Mouse (Mus musculus): ENCODE results near the gene H2-Q10. TPM values are rescaled to one million over a fixed set of nuclear protein-coding genes. Genes with fewer than 3 reads are reported as not detected.

H2-Q10 gene
- 2.9 TPM for polyA plus RNA-seq (2014; fragmentation: Illumina TruSeq; extraction: RNeasy Lipid Tissue Mini Kit (QIAGEN cat#74804); ENCODE audit: low read depth, low replicate concordance)

GRCm38 (mm10) chr17:35469842-35470751, at the start of gene H2-Q10:
H2-Q10 (plus strand) TSS chr17:35470089.

GRCm38 (mm10) chr17:35424624-35425416, 45.1 kb upstream of the H2-Q10 start, which contains the start of gene H2-Q6:
H2-Q6 (plus strand) TSS chr17:35424850.

GRCm38 (mm10) chr17:35438885-35439284, 31.0 kb upstream of the H2-Q10 start, which contains the start of gene H2-Q7:
H2-Q7 (plus strand) TSS chr17:35439155.

GRCm38 (mm10) chr17:35505776-35506175, 35.9 kb downstream of the H2-Q10 start, which contains the start of gene Pou5f1:
Pou5f1 (plus strand) TSS chr17:35506018.

DNA sequence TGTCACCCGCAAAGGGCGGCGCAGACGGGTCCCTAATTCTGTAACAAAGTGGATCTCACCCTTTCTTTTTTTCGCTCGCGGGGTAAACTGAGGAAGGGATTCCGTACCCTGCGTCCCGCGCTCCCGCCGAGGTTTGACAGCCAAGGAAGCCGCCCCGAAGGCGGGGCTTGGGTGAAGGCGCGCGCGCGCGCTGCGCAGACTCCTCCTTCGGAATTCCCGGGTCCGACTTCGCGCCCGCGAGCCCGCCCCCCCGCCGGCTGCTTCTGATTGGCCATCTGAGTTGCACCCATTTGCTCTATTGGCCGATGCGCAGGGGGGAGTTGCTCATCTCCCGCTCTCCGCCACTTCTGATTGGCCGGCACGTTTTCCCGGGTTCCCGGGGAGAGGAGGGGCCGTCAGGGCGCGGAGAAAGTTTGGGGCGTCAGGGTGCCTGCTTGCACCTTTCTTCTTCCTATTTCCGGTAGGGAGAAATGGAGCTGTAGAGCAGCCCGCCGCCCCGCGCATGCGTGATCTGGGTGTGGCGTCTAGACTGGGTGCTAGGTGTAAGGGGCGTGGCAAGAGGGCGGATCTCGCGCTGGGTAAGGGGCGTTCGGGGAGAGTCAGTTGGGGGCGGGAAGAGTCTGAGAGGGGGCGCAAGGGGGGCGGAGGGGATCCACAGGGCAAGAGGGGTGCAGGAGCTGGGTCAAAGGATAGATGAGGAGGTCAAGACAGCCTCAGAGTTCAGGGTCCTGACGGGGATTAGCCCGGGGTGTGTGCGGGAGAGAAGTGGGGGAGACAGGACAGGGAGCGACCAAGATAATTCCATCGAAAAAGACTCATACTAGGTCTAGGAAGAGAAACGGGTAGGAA, 47.0 kb downstream of the H2-Q10 start, which contains the start of the genes Tcf19 and Cchcr1:
Gene Tcf19, minus strand, starts transcription at position 173 of the 849 bp plus-strand sequence.
Gene Cchcr1, plus strand, starts transcription at position 449 of the 849 bp plus-strand sequence.

Other genes with a start within 250 kb of the H2-Q10 start
- not detected for gene Gm16181, start 249.3 kb upstream of the H2-Q10 start, polyA plus RNA-seq (2014; fragmentation: Illumina TruSeq; extraction: RNeasy Lipid Tissue Mini Kit (QIAGEN cat#74804); ENCODE audit: low read depth, low replicate concordance)
- 5.0 TPM for gene Atp6v1g2, start 236.4 kb upstream of the H2-Q10 start, polyA plus RNA-seq (2014; fragmentation: Illumina TruSeq; extraction: RNeasy Lipid Tissue Mini Kit (QIAGEN cat#74804); ENCODE audit: low read depth, low replicate concordance)
- not detected for gene Nfkbil1, start 234.3 kb upstream of the H2-Q10 start, polyA plus RNA-seq (2014; fragmentation: Illumina TruSeq; extraction: RNeasy Lipid Tissue Mini Kit (QIAGEN cat#74804); ENCODE audit: low read depth, low replicate concordance)
- 11.1 TPM for gene Ddx39b, start 228.3 kb upstream of the H2-Q10 start, polyA plus RNA-seq (2014; fragmentation: Illumina TruSeq; extraction: RNeasy Lipid Tissue Mini Kit (QIAGEN cat#74804); ENCODE audit: low read depth, low replicate concordance)
- gene H2-D1, start 207.4 kb upstream of the H2-Q10 start, polyA plus RNA-seq (2014; fragmentation: Illumina TruSeq; extraction: RNeasy Lipid Tissue Mini Kit (QIAGEN cat#74804); ENCODE audit: low read depth, low replicate concordance): 42.0 TPM
- not detected for gene H2-Q1, start 149.7 kb upstream of the H2-Q10 start, polyA plus RNA-seq (2014; fragmentation: Illumina TruSeq; extraction: RNeasy Lipid Tissue Mini Kit (QIAGEN cat#74804); ENCODE audit: low read depth, low replicate concordance)
- 2.0 TPM for gene H2-Q2, start 127.8 kb upstream of the H2-Q10 start, polyA plus RNA-seq (2014; fragmentation: Illumina TruSeq; extraction: RNeasy Lipid Tissue Mini Kit (QIAGEN cat#74804); ENCODE audit: low read depth, low replicate concordance)
- 19.9 TPM for gene H2-Q4, start 90.5 kb upstream of the H2-Q10 start, polyA plus RNA-seq (2014; fragmentation: Illumina TruSeq; extraction: RNeasy Lipid Tissue Mini Kit (QIAGEN cat#74804); ENCODE audit: low read depth, low replicate concordance)
- gene H2-Q6, start 45.2 kb upstream of the H2-Q10 start, polyA plus RNA-seq (2014; fragmentation: Illumina TruSeq; extraction: RNeasy Lipid Tissue Mini Kit (QIAGEN cat#74804); ENCODE audit: low read depth, low replicate concordance): 3.8 TPM
- gene H2-Q7, start 30.9 kb upstream of the H2-Q10 start, polyA plus RNA-seq (2014; fragmentation: Illumina TruSeq; extraction: RNeasy Lipid Tissue Mini Kit (QIAGEN cat#74804); ENCODE audit: low read depth, low replicate concordance): 3.2 TPM
- gene Pou5f1, start 35.9 kb downstream of the H2-Q10 start, polyA plus RNA-seq (2014; fragmentation: Illumina TruSeq; extraction: RNeasy Lipid Tissue Mini Kit (QIAGEN cat#74804); ENCODE audit: low read depth, low replicate concordance): not detected
- 1.7 TPM for gene Tcf19, start 46.7 kb downstream of the H2-Q10 start, polyA plus RNA-seq (2014; fragmentation: Illumina TruSeq; extraction: RNeasy Lipid Tissue Mini Kit (QIAGEN cat#74804); ENCODE audit: low read depth, low replicate concordance)
- 0.41 TPM for gene Cchcr1, start 47.0 kb downstream of the H2-Q10 start, polyA plus RNA-seq (2014; fragmentation: Illumina TruSeq; extraction: RNeasy Lipid Tissue Mini Kit (QIAGEN cat#74804); ENCODE audit: low read depth, low replicate concordance)
- not detected for gene Psors1c2, start 63.1 kb downstream of the H2-Q10 start, polyA plus RNA-seq (2014; fragmentation: Illumina TruSeq; extraction: RNeasy Lipid Tissue Mini Kit (QIAGEN cat#74804); ENCODE audit: low read depth, low replicate concordance)
- not detected for gene Cdsn, start 82.0 kb downstream of the H2-Q10 start, polyA plus RNA-seq (2014; fragmentation: Illumina TruSeq; extraction: RNeasy Lipid Tissue Mini Kit (QIAGEN cat#74804); ENCODE audit: low read depth, low replicate concordance)
- not detected for gene 2300002M23Rik, start 97.4 kb downstream of the H2-Q10 start, polyA plus RNA-seq (2014; fragmentation: Illumina TruSeq; extraction: RNeasy Lipid Tissue Mini Kit (QIAGEN cat#74804); ENCODE audit: low read depth, low replicate concordance)
- gene Sfta2, start 131.5 kb downstream of the H2-Q10 start, polyA plus RNA-seq (2014; fragmentation: Illumina TruSeq; extraction: RNeasy Lipid Tissue Mini Kit (QIAGEN cat#74804); ENCODE audit: low read depth, low replicate concordance): not detected
- gene Gm9573, start 156.5 kb downstream of the H2-Q10 start, polyA plus RNA-seq (2014; fragmentation: Illumina TruSeq; extraction: RNeasy Lipid Tissue Mini Kit (QIAGEN cat#74804); ENCODE audit: low read depth, low replicate concordance): not detected
- gene Mucl3, start 173.6 kb downstream of the H2-Q10 start, polyA plus RNA-seq (2014; fragmentation: Illumina TruSeq; extraction: RNeasy Lipid Tissue Mini Kit (QIAGEN cat#74804); ENCODE audit: low read depth, low replicate concordance): not detected
- gene Vars2, start 197.5 kb downstream of the H2-Q10 start, polyA plus RNA-seq (2014; fragmentation: Illumina TruSeq; extraction: RNeasy Lipid Tissue Mini Kit (QIAGEN cat#74804); ENCODE audit: low read depth, low replicate concordance): 1.6 TPM
- 3.0 TPM for gene Gtf2h4, start 203.7 kb downstream of the H2-Q10 start, polyA plus RNA-seq (2014; fragmentation: Illumina TruSeq; extraction: RNeasy Lipid Tissue Mini Kit (QIAGEN cat#74804); ENCODE audit: low read depth, low replicate concordance)
- gene Ddr1, start 234.5 kb downstream of the H2-Q10 start, polyA plus RNA-seq (2014; fragmentation: Illumina TruSeq; extraction: RNeasy Lipid Tissue Mini Kit (QIAGEN cat#74804); ENCODE audit: low read depth, low replicate concordance): 4.3 TPM

Measured in adrenal gland, adult 10 weeks (tissue).